Mouse (Mus musculus): ENCODE data around the gene Hibch.

DNA sequence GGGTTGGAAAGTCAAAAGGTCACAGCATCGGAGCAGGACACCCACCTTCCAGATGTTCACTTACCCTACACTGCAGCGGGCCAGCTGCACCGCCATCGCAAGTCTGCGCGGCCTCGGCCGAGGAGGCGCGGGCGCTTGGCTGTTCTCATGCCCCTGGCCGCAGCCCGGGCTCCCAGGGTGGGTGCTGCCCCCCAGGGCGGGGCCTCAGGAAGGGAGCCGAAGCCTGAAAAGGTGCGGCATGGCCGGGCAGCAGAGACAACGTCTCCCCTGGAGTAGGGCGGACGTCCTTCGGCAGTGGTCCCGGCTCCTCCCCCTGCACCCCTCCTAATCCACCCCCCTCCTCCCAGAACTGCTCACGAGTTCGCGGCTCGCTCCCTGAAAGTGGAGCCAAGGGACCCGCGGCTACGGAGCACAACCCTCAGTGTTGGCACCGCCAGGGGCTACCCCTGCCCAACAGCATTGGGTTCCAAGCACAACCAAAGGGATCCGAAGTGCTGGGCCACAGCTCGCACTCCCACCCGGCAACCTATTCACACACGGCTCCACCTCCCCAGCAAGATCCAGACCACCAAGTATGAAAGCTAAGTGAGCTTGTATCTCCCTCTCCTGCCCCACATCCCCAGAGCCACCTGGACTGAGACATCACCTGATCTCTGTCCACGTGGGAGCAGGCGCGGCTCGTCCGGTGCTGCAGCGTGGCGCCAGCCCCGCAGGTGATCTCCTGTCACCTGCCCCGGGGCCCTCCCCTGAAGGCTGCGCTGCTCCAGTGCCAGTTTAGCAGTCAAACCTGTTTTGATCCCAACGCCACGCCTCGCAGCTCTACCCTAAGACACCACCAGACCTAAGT lies 108.0 kb downstream of the Hibch start:
- TF ChIP-seq MYOD1 (IDR thresholded peaks at IDR 0.05; ENCODE audit: control insufficient read depth in 1 of 3, insufficient read length in 2 of 3, low read depth in 2 of 3) (no peak), E2F4 (IDR thresholded peaks at IDR 0.05; ENCODE audit: insufficient read depth) (no peak), POLR2A (IDR thresholded peaks at IDR 0.05; ENCODE audit: insufficient read length, low read depth) (no peak), POLR2AphosphoS2 (IDR thresholded peaks at IDR 0.05; ENCODE audit: insufficient read length, low read depth) (no peak), TCF12 (IDR thresholded peaks at IDR 0.05; ENCODE audit: insufficient read depth, poor library complexity, severe bottlenecking) (no peak), USF1 (IDR thresholded peaks at IDR 0.05; ENCODE audit: low read depth) (no peak), MAX (IDR thresholded peaks at IDR 0.05; ENCODE audit: low read depth) (no peak)

All from myocyte (in vitro differentiated cells).